Mouse (Mus musculus) heart, adult 8-10 months (tissue): ENCODE data around the gene Rpl32. TPM values are rescaled to one million over a fixed set of nuclear protein-coding genes. Genes with fewer than 3 reads are reported as not detected.

Source experiments
- DNase-seq: peaks from one replicate; pipeline ENCODE4 v3.0.0; 2022; ENCODE audit warnings: low spot score
- microRNA-seq: library from miRNA; unstranded; fragments of <30 nt; microRNA quantifications from one replicate; pipeline ENCODE4 v1.2.0, GENCODE M21; 2022
- total RNA-seq, 4 experiments: library from RNA; stranded (reverse); gene quantifications; 2 replicates each; pipeline ENCODE4 v1.2.4; 2022

Gene Rpl32
- total RNA-seq, 4 experiments from 2014 or later = 586 to 697 (median 628) TPM

GRCm38 (mm10) chr6:115768207-115768606 is 40.3 kb downstream of the Rpl32 start:
- DNase-seq = no peak

- DNase-seq = no peak
Observed at GRCm38 (mm10) chr6:115767357-115767756, 41.2 kb downstream of the Rpl32 start.

- peak; percentile 71 for DNase-seq
Observed at GRCm38 (mm10) chr6:115764179-115764578, 44.4 kb downstream of the Rpl32 start.

GRCm38 (mm10) chr6:115761995-115762756 is 46.4 kb downstream of the Rpl32 start, which contains the start of gene Tmem40:
Gene Tmem40, minus strand, starts transcription at chr6:115762410.
- no peak for DNase-seq

GRCm38 (mm10) chr6:115760982-115761381 is 47.6 kb downstream of the Rpl32 start:
- DNase-seq = no peak

- DNase-seq = no peak
Observed at GRCm38 (mm10) chr6:115760137-115760536, 48.4 kb downstream of the Rpl32 start.

GRCm38 (mm10) chr6:115759461-115759860 is 49.1 kb downstream of the Rpl32 start:
- no peak for DNase-seq

GRCm38 (mm10) chr6:115758981-115759435 is 49.5 kb downstream of the Rpl32 start:
- DNase-seq = no peak

- DNase-seq = no peak
Observed at GRCm38 (mm10) chr6:115755536-115755935, 53.0 kb downstream of the Rpl32 start.

Small RNA genes lying within 50 kb of the gene (microRNA-seq; reads per million reads assigned to microRNA genes)
- not detected for gene Mir7660

Other genes starting within 250 kb of the Rpl32 start
- gene Mkrn2os, start 216.2 kb downstream of the Rpl32 start, total RNA-seq = 1 to 10 TPM in 1 of 4 experiments, under 1 TPM in 3; 0.52 to 1.1 (median 0.71) TPM
- 10 to 100 TPM; 35.2 to 42.7 (median 39.5) TPM for gene Mkrn2, start 206.8 kb downstream of the Rpl32 start, total RNA-seq
- 100 to 1,000 TPM in 3 of 4 experiments, 10 to 100 TPM in 1; 97.6 to 104 (median 102) TPM for gene Raf1, start 132.1 kb downstream of the Rpl32 start, total RNA-seq
- gene Tmem40, start 46.3 kb downstream of the Rpl32 start, total RNA-seq = 1 to 10 TPM in 1 of 4 experiments, under 1 TPM in 3; 0.41 to 1.0 (median 0.60) TPM
- gene Cand2, start 34.2 kb downstream of the Rpl32 start, total RNA-seq = 10 to 100 TPM; 77.2 to 97.7 (median 87.6) TPM
- under 1 TPM; 0.20 to 0.53 (median 0.36) TPM for gene Efcab12, start 29.7 kb upstream of the Rpl32 start, total RNA-seq
- gene Mbd4, start 44.6 kb upstream of the Rpl32 start, total RNA-seq = 1 to 10 TPM in 3 of 4 experiments, under 1 TPM in 1; 0.98 to 1.5 (median 1.1) TPM
- gene Ift122, start 44.7 kb upstream of the Rpl32 start, total RNA-seq = 1 to 10 TPM; 8.5 to 10.0 (median 9.0) TPM
- not detected for gene Rho, start 123.0 kb upstream of the Rpl32 start, total RNA-seq
- not detected for gene H1foo, start 136.2 kb upstream of the Rpl32 start, total RNA-seq
- 10 to 100 TPM; 43.8 to 75.7 (median 63.5) TPM for gene Plxnd1, start 186.3 kb upstream of the Rpl32 start, total RNA-seq